Mouse (Mus musculus): ENCODE data around the gene Med10.

The Med10 gene

DNA sequence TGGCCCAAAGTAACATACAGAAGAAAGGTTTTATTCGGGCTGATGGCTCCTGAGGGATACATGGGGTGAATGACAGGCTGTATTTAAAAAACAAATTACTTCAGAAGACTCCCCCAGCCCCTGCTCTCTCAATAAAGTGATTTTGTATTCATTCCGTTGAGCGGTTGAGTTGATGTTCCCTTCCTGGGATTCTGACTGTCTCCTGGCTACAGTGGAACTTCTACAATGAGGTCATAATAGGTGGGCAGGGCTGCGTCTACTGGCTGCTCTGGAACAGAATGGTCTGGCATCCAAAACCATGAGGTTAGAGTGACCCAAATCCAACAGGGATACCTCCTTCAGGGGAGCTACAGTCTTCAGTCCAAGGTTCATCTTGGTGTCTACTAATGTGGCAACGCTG is at the start of gene Med10:
Gene Med10 (plus strand): TSS at position 301 of the 400 bp plus-strand sequence.
- DNase-seq, result no peak

DNA sequence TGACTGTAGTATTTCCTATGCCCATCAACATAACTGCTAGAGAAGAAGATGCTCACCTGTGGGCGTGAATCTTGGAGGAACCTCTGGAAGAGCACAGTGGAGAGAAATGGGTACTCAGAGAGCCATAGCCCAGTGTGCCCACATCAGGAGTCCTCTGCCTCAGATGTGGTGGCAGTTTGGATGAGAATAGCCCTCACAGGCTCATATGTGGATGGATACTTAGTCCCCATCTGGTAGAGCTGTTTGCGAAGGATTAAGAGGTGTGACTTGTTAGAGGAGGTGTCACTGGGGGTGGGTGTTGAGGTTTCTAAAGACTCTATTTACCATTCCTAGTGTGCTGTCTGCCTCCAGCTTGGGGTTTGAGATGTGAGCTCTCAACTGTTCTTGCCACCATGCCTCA is 49.3 kb upstream of the Med10 start:
- no peak for DNase-seq

DNA sequence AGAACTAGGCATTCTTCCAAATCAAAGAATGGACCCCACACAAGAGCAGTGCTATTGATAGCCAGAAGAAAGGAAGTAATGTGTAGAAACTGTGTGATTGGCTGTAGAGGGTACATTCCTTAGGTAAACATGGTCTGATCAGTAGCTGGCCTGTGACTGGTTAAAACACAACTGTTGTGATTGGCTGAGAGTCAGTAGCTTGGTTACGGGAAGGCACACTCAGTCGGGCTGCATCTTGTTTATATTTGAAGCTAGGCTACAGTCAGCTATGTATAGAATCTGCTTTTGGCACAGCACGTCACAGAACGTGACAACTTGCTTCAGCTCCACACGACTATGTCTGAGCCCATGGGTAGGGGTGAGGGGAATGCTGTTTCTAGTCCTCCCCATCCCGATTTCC is 43.2 kb upstream of the Med10 start:
- no peak for DNase-seq

DNA sequence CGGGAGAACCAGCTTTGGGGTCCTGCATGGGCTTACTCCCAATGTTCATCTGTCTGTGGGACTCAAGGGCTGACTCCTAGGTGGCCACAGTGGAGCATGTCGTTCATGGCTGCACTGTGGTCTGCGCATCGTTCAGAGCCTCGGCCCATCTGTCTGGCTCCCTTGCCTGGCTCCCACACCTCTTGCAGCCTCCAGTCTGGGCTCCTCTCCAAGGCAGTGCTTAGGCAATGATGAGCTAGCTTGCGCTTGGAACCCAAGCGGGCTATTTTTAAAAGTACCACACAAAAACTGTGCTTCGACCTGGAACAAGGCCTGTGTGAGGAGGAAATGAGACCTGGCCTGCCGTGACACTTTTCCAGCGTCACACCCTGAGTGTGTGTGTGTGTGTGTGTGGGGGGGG is 40.8 kb upstream of the Med10 start:
- peak; percentile 96 for DNase-seq

DNA sequence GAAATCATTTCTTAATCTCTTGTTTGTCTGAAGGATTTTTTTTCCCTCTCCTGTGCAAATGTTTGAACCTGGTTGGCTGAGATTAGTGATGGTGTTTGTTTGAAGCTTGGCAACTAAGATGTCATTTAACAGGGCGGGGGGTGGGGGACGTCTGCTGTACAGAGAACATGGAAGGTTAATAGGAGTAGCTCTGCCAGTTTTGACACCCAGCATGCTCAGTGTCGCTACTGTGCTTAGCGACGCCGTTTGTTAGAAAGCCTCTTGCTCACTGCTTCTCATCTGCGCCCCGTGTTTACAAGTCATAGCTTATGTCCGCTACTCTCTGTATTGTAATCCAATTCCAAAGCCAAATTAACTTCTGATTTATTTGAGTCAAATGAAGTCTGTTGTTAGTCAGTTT is 37.5 kb upstream of the Med10 start:
- no peak for DNase-seq

DNA sequence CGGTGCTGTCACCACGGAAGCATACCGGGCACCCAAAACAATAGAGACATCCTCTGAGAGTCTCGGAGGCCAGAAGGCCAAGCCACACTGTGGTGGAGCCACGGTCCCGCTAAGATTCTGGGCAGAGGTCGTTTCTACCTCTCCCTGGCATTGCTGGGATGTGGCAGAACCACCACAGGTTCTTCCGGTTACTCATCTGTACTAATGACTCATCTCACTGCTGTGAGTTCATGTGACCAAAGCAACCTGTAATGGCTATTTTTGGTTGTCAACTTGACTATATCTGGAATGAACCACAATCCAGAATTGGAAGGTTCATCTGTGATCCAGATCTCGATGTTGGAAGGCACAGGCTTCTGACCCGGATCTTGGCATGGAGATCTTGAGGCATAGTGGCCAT is 34.0 kb upstream of the Med10 start:
- DNase-seq, result no peak

DNA sequence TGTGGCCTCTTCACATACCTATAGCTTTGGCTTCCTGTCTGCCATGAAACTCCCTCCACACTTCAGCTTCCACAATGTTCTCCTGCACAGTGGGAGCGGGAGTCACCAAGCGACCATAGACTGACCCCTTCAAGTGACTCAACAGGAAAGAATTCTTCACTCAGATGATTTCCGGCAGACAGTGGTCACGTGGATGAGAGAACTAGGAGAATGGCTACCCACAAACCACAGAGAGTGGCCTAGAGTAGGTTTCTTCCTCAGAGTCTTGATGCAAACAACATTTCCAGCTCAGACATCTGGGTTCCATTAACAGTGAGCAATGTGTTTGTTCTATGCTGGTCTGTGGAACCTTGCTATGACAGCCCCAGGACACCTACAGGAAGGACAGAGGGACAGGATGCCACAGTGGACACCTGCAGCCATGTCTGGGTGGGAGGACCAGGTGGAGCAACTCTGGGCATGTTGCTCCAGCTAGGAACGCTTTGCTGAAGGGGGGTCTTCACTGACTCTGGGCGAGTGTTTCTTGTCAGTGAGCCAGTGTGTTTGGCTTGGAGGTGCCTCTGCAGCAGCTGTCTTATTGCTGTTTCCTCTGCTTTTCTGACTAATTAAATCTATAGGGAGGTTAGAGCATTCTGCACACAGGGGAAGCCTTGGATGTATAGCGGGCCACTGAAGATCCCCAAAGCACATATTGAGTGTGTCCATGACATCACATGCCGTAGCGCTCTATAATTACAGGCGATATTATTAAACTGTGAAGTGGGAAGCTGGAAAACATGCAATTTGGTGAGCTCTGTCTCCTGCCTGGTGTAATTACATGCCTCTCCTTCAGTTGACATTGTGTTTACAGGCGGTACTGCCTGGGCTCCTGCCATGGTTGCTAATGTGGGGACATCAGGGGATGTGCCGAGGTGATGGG is 31.4 kb upstream of the Med10 start:
- DNase-seq, result peak; percentile 75

DNA sequence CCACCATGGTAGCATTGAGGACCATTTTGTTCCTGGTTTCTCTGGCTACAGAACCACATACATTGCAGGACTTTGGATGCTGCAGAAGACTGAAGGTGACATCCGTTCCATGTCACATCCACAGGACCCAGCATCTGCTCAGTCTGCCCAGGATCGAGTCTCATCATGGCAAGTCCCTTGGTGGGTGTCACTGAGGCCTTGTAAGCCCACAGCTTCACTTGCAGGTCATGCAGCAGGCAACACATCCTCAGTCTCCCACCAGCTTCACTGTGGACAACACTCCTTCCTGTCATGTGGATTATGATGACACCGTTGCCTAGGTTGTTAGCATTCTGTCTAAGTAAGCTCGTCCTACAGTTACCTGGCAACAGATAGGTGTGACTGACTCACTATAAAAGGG is 29.8 kb upstream of the Med10 start:
- peak; percentile 70 for DNase-seq

DNA sequence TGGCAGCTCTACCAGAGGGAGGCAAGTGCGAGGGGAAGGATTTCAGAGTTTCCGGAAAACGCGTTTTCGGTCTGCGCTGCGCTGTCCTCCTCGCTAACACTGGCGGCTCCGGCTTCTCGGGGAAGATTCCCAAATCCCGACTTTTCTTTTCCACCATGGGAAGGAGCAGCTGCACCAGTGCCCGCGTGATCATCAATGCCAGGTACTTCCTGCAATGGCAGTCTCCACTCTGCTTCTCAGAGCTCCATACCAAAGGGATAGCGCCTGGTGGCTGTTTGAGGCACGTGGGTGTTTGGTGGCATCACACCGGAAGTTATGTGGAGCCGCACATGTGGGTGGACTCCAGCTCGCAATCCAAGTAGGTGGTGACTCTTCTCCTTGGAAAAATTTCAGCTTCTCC is 24.0 kb upstream of the Med10 start:
- peak; percentile 77 for DNase-seq

DNA sequence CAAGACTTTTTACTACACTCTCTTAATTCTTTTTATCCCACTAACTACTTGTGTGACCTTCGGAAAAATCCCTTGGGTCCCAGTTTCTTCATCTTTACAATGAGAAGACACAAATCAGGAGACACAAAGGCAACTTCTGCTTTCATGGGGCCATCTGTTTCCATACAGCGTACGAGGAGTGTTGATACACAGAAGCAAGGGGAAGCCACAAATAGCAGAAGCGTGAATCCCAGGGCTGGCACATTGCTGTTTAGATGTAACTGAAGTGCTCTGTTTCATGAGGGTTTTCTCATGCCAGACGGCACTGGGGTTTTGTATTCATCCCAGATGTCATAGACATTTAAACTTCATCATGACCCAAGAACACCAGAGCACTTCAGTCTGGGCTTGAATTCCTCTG is 13.5 kb upstream of the Med10 start:
- DNase-seq, result no peak

DNA sequence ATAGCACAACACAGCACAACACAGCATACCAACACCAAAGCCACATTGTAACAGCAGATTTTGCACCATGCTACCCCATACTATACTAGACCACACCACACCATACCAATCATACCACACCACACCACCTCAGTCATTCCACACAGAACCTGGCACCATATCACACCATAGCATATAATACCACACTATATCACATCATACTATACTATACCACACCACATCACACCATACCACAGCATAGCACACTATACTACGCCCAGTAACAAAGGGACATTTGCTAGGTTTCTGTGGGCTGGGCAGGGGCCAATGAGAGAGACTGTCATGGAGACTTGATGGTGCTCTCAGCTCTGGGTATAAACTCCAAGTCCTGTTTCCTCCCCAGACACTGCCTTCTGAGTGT is 10.4 kb upstream of the Med10 start:
- no peak for DNase-seq

DNA sequence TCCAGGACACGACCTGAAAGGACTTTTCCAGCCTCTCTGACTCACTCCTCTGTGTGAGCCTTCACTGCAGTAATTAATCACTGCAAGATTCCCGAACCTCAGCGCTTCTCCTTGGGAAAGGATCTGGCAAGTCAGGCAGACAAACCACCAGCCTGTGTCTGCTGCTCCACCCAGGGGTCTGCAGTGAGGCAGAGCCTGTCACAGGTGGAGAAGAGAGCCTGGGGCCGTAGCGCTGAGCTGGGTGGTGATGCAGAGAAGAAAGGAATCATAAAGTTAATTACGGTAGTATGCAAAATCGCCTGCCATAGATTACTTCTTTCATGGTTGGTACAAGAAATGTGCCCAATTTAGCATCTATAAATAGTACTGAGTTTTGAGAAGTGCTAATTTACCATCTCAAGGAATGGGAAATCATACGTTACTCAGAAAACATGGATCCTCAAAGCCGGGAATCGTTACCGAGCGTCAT is 9.6 kb upstream of the Med10 start:
- DNase-seq, result no peak

DNA sequence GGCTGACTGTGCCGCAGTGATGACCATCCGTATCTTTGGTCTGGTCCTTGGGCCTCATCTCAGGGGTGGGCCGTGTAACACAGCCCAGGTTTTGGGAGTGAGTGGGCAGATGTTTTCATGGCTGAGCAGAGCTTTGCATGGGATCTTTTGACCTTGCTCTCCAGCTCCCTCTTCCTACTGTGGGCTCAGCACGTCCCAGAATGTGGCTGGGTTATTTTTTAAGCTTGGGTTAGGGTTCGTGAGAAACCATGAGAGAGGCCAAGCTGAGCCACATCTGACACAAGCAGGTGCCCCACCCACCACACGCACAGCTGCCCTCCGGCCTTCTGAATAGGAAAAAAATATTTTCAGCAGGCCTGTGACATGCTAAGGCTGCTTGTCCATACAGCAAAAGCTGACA is 7.4 kb upstream of the Med10 start:
- no peak for DNase-seq

DNA sequence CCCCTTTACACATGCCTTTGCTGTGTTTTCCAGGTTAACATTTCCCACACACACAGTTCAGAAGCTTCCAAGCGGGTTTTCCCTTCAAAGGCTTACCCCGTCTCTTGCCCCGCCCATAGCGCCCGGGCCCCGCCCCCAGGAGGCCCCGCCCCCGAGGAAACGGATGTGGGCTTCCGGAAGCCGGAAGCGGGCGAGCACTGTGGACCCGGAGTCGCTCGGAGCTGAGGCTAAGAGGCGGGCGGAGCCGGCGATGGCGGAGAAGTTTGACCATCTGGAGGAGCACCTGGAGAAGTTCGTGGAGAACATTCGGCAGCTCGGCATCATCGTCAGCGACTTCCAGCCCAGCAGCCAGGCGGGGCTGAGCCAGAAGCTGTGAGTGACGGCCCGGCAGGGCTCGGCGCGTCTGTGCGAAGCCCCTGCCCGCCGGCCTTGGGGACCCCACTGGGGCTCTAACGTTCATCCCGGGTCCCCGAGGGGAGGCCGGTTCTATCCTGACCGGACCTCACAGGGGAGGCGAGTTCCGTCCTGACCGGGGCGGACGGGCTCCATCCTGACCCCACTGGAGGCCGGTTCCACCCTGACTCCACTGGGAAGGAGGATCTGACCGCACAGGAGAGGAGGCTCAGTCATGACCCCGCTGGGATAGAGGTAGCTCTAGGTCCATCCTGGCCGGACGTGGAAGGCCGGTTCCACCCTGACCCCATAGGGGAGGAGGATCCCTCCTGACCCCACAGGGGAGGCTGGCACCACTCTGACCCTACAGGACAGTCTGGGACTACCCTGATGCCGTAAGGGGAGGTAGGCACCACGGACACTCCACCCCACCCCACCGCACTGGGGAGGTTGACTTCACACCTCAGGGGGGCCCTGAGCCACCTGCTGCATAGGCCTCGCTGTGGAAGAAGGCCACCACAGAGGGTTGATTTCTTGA is 7.8 kb downstream of the Med10 start:
- DNase-seq, result peak; percentile 99

DNA sequence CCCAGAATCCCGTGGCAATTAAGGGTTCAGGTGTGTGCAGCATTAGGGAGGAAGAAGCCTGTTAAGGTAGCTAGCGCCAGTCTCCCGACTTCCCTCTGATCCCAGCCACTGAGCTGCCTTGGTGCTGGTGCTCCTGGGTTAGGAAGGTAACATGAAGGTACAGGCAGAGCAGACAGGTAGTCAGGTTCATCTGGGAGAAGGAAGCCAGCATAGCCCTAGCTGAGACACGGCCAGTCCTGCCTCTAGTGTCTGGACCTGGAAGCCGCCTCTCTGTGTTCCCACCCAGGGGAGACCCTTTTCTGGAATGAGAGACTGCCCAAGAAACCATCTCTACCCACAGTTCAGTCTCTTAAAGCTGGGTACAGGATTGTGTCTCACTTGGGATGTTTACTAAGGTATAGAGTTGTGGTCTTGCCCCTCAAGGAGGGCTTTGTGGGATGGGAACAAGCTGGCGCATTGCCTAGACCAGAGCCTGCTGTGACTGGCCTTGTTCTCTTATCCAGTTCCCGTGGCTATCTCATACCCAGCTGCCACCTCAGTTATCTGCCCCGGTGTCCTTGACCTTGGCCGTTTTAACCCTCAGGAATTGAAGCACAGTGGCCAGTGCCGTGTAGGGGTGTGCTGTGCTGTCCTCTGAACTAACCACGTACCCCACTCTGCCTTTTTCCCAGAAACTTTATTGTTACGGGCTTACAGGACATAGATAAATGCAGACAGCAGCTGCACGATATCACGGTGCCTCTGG is 8.9 kb downstream of the Med10 start:
- DNase-seq, result peak; percentile 87

DNA sequence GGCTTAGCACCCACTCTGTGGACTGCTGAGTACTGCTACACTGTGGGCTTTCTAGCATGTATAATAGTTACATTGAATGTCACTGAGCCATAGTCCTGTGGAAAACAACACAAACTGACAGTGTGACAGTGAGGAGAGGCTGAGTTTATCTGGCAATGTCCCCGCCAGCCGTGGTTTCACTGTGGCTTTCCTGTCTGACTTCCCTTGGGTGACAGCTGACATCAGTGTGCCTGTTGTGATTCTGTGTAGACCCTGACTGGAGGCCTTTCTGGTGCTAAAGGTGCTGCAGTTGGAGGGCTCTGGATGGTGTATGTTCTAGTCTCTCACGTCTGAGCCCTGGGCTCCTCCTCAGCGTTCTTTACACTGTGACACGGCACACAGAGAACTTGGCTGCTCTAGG is 11.7 kb downstream of the Med10 start:
- DNase-seq, result no peak

DNA sequence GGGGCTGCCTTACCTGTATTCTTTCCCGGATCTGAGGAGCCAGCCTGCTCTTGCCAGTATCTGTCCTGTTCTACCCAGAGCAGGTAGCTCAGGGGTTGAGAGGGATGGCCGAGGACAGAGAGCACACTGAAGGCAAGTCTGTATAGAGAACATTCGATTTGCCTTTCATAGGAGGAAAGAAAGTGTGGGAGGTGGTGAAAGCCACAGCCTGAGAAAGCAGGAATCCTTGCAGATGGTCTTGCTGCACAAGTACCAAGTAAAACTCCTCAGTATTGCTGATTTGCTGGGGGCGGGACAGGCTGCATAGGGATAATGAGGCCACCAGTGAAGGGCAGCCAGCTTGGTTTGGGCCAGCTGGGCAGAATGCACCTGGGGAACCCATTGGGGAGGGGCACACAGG is 16.1 kb downstream of the Med10 start:
- DNase-seq, result peak; percentile 52

DNA sequence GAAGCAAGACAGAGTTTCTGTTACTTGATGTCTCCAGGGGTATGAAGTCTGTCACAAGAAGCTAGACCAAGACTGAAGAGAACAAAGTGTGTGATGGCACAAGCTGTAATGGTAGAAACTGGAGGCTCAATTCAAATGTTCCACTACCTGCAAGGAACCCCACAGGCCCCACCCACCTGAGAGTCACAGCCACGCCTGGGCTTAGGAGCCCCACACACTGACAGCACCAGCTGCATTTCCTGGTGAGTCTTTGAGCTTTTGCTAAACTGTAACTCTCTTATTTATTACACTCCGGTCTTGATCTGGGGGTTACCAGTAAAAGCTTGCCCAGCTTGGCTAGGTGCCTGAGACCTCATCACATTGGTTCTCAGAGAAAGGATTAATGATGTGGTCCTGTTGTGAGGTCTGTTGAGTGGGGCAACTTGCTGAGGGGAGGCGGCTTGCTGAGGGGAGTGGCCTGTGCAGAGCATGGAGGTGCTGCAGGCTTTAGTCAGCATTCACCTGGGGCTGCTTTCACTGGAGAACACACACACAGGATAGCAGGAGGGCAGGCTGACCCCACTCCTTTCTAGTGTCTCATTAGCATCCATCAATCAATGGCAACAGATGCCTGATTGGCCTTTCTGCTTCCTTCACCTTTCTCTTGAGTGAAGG is 19.1 kb downstream of the Med10 start:
- peak; percentile 75 for DNase-seq

DNA sequence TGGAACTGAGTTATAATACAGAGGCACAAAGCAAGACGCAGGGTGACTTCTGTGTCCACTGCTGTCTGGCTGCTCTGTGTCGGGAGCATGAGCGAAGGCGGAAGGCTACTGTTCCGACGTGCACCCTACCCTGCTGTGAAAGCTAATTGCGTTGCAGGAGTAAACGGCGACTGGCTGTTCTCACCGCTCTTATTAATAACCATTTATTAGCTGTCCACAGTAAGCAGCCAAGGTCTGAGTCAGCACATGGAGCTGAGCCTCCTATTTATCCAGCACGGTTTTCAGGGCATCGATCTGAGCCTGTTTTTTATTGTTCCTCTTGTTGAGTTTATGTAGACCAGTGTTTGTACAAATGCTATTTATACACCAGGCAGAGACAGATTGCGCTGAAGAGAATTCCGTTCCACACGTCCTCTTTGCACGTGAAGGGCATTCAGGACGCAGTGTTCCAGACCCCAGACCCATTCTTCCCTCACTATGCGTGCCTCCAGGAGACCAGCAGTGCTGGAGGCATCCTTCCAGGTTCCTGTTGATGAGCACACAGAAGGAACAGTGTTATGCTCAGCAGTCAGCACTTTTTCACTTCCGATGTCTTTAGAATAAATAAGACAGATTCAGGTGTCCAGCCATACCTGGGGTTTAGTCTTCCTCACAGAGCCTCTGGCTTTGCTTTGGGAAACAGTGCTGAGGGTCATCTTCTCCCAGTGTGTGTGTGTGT is 21.9 kb downstream of the Med10 start:
- DNase-seq, result peak; percentile 56

DNA sequence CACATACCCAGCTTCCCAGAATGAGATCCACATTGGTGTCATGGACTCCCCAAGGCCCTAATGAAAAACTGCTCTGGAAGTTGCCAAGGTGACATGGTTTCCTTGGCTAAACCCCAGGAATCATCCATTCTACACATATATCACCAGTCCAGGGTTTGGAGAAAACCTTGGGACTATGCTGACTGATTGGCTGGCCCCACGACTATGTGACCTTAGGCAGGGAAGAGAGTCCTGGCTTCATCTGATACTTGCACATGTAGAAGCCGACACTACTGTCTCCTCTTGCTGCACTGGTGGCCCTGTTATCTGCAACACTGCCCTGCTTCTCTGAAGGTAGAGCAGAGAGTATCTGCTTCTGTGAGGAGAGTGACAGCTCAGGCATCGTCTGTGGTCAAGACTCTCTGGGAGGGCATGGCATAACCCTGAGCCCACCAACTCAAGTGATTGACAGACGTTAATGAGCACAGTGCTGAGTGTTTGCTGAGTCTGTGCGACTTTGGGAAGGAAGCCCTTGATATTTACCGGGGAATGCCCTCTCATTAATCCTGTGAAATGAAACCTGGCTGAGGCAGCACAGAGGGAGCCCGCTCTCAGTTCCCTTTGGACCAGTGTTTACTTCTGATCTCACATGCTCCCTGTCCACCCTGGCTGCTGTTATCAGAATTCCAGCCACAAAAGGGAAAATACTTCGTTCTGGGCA is 23.4 kb downstream of the Med10 start:
- peak; percentile 86 for DNase-seq

DNA sequence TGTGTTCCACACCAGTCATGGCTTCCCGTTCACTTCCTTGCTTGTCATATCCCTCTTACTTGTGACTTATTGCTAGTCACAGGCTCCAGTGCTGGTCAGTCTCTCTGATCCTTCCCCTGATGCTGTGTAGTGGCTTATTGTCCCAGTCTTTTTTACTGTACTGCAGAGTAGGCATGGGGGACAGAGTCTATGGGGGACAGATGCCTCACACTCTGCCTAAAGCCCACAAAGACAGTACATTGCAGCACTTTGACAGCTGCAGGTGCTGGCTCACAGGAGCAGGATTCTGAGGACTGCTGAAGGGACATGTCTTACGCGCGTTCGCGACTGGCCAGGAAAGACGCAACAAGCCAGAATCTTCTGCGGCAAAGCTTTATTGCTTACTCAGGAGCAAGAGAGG is 28.4 kb downstream of the Med10 start:
- peak; percentile 55 for DNase-seq

Measured in heart, adult 11 months (tissue).